ENCODE assay signal across 14 mouse cellular contexts in genomic region chr6:122492479-122492878, GRCm38 (mm10). TPM values are rescaled to one million over a fixed set of nuclear protein-coding genes. Genes with fewer than 3 reads are reported as not detected.
DNase-seq lines count a peak whose midpoint lies in the region; ATAC-seq and TF ChIP-seq lines count a peak whose summit lies in the region.
"Had no signal": no experiment of that assay in that cellular context is flagged by ENCODE, and none has a peak within 500 bp of the region (broad histone marks: within the 10 kb centered on the region; RNA-seq: fewer than 3 reads in every experiment).

No protein-coding gene starts in this region.

- H3K27ac ChIP-seq in forebrain, embryonic 10.5 days, result peak overlapping the region; percentile 92; the same call in 1 of the 2 replicates
- no peak overlapping the region for H3K27ac ChIP-seq in forebrain, embryonic 16.5 days (ENCODE audit: low read length)
- H3K27ac ChIP-seq in lung, embryonic 14.5 days (ENCODE audit: low read depth), result no peak overlapping the region
- no peak overlapping the region for H3K27ac ChIP-seq in forebrain, embryonic 14.5 days (ENCODE audit: low read depth, low read length)
- H3K27ac ChIP-seq in midbrain, embryonic 14.5 days (replicated peaks; ENCODE audit: low read depth, low read length), result no peak overlapping the region

- WGBS in forebrain, embryonic 10.5 days, result 18% methylated on average over 6 of the region's 6 CpGs
- 30% methylated on average over 6 of the region's 6 CpGs for WGBS in forebrain, embryonic 16.5 days
- 31% methylated on average over 6 of the region's 6 CpGs for WGBS in lung, embryonic 14.5 days
- 26% methylated on average over 6 of the region's 6 CpGs for WGBS in forebrain, embryonic 14.5 days
- whole genome bisulfite sequencing in midbrain, embryonic 14.5 days, result 11% methylated on average over 6 of the region's 6 CpGs

- no peak for DNase-seq in forebrain, embryonic 10.5 days (ENCODE audit: extremely low spot score, low spot score)
- DNase-seq in lung, embryonic 14.5 days, result no peak
- DNase-seq in lung, postnatal 36 days, result no peak
- no peak for DNase-seq in forebrain, embryonic 14.5 days (ENCODE audit: low spot score)
- no peak for DNase-seq in midbrain, embryonic 14.5 days
- no peak for DNase-seq in gastrocnemius, postnatal 4 days (ENCODE audit: low spot score in 2 of 2)
- DNase-seq in adrenal gland, postnatal 4 days (ENCODE audit: low spot score in 2 of 2), result no peak
- DNase-seq: cerebellum, postnatal 25 days; lung, postnatal 10 days had no signal

- peaks cover 52% of the 10 kb centered on the region for H3K4me1 ChIP-seq in forebrain, embryonic 10.5 days
- peaks cover 31% of the 10 kb centered on the region for H3K4me1 ChIP-seq in forebrain, embryonic 16.5 days (replicated peaks; ENCODE audit: control insufficient read depth, insufficient read depth, low read length)
- H3K4me1 ChIP-seq in lung, embryonic 14.5 days (ENCODE audit: insufficient read depth), result peaks cover 12% of the 10 kb centered on the region
- H3K4me1 ChIP-seq in forebrain, embryonic 14.5 days (ENCODE audit: control insufficient read depth, insufficient read depth, low read length), result peaks cover 20% of the 10 kb centered on the region
- H3K4me1 ChIP-seq in midbrain, embryonic 14.5 days (ENCODE audit: control insufficient read depth, insufficient read depth, low read length), result peaks cover 14% of the 10 kb centered on the region

- H3K36me3 ChIP-seq in forebrain, embryonic 10.5 days (replicated peaks), result no peaks in the 10 kb centered on the region
- H3K36me3 ChIP-seq in forebrain, embryonic 16.5 days (ENCODE audit: control insufficient read depth, insufficient read depth), result no peaks in the 10 kb centered on the region
- H3K36me3 ChIP-seq in lung, embryonic 14.5 days (ENCODE audit: insufficient read depth), result no peaks in the 10 kb centered on the region
- no peaks in the 10 kb centered on the region for H3K36me3 ChIP-seq in forebrain, embryonic 14.5 days (ENCODE audit: control insufficient read depth, insufficient read depth, low read length)
- no peaks in the 10 kb centered on the region for H3K36me3 ChIP-seq in midbrain, embryonic 14.5 days (ENCODE audit: control insufficient read depth, insufficient read depth, low read length)
- H3K36me3 ChIP-seq: G1E had no signal

- H3K9ac ChIP-seq in forebrain, embryonic 16.5 days (replicated peaks; ENCODE audit: low read depth, low read length), result no peak overlapping the region
- no peak overlapping the region for H3K9ac ChIP-seq in lung, embryonic 14.5 days
- 0 out of 2 replicates have a peak overlapping the region, but pooled peaks have one; percentile 13 for H3K9ac ChIP-seq in forebrain, embryonic 14.5 days (ENCODE audit: low read length)
- H3K9ac ChIP-seq in midbrain, embryonic 14.5 days (replicated peaks; ENCODE audit: low read length), result no peak overlapping the region

- H3K9me3 ChIP-seq in forebrain, embryonic 10.5 days, result no peaks in the 10 kb centered on the region
- no peaks in the 10 kb centered on the region for H3K9me3 ChIP-seq in forebrain, embryonic 16.5 days (ENCODE audit: control insufficient read depth, low read length)
- no peaks in the 10 kb centered on the region for H3K9me3 ChIP-seq in lung, embryonic 14.5 days (ENCODE audit: low read depth, low read length)
- H3K9me3 ChIP-seq in forebrain, embryonic 14.5 days (replicated peaks; ENCODE audit: control insufficient read depth, low read length), result no peaks in the 10 kb centered on the region
- no peaks in the 10 kb centered on the region for H3K9me3 ChIP-seq in midbrain, embryonic 14.5 days (ENCODE audit: control insufficient read depth, low read length)
- H3K9me3 ChIP-seq: G1E had no signal

- peaks cover 25% of the 10 kb centered on the region for H3K27me3 ChIP-seq in forebrain, embryonic 10.5 days (ENCODE audit: poor library complexity, severe bottlenecking)
- no peaks in the 10 kb centered on the region for H3K27me3 ChIP-seq in forebrain, embryonic 16.5 days (replicated peaks; ENCODE audit: control insufficient read depth, insufficient read depth, low read length)
- H3K27me3 ChIP-seq in lung, embryonic 14.5 days (ENCODE audit: insufficient read depth, low read length), result no peaks in the 10 kb centered on the region
- H3K27me3 ChIP-seq in forebrain, embryonic 14.5 days (replicated peaks; ENCODE audit: control insufficient read depth, insufficient read depth, low read length), result no peaks in the 10 kb centered on the region
- H3K27me3 ChIP-seq in midbrain, embryonic 14.5 days (ENCODE audit: control insufficient read depth, insufficient read depth, low read length), result no peaks in the 10 kb centered on the region

- TF ChIP-seq CTCF in lung, embryonic 14.5 days (IDR thresholded peaks at IDR 0.05; ENCODE audit: low read depth), result no peak

- no peak overlapping the region for H3K4me2 ChIP-seq in forebrain, embryonic 16.5 days (ENCODE audit: low read length)
- H3K4me2 ChIP-seq in lung, embryonic 14.5 days, result peak overlapping the region; percentile 63
- peak overlapping the region; percentile 60 for H3K4me2 ChIP-seq in forebrain, embryonic 14.5 days (ENCODE audit: low read length)
- peak overlapping the region; percentile 60; the same call in 1 of the 2 replicates for H3K4me2 ChIP-seq in midbrain, embryonic 14.5 days (ENCODE audit: low read length)

- H3K4me3 ChIP-seq in forebrain, embryonic 10.5 days, result peak overlapping the region; percentile 53; the same call in 1 of the 2 replicates
- H3K4me3 ChIP-seq in forebrain, embryonic 16.5 days (replicated peaks; ENCODE audit: low read length), result no peak overlapping the region
- H3K4me3 ChIP-seq in lung, embryonic 14.5 days (ENCODE audit: low read depth, low read length), result no peak overlapping the region
- no peak overlapping the region for H3K4me3 ChIP-seq in forebrain, embryonic 14.5 days (ENCODE audit: low read depth, low read length)
- no peak overlapping the region for H3K4me3 ChIP-seq in midbrain, embryonic 14.5 days (replicated peaks; ENCODE audit: low read depth, low read length)

- ATAC-seq in forebrain, embryonic 16.5 days, result no peak
- no peak for ATAC-seq in lung, embryonic 14.5 days (ENCODE audit: insufficient read depth)
- ATAC-seq in forebrain, embryonic 14.5 days, result no peak
- no peak for ATAC-seq in midbrain, embryonic 14.5 days (ENCODE audit: low FRiP score, low TSS enrichment)

RNA-seq across cellular contexts. Expression of gene Rimklb, which starts 6.1 kb away (rescaled TPM):
- polyA plus RNA-seq in forebrain, embryonic 10.5 days (2016; fragmentation: Nextera tagmentation; extraction: Ambion mirVana), result 43.0 and 44.4 TPM in 2 replicates
- polyA plus RNA-seq in forebrain, embryonic 16.5 days (2015; fragmentation: Nextera tagmentation; extraction: Ambion mirVana), result 97.3 and 97.9 TPM in 2 replicates
- polyA plus RNA-seq in lung, embryonic 14.5 days (2014; fragmentation: Nextera tagmentation; extraction: Ambion mirVana), result 15.9 and 21.6 TPM in 2 replicates
- 105 and 108 TPM in 2 replicates for polyA plus RNA-seq in forebrain, embryonic 14.5 days (2014; fragmentation: Nextera tagmentation; extraction: Ambion mirVana)
- 109 and 133 TPM in 2 replicates for polyA plus RNA-seq in midbrain, embryonic 14.5 days (2014; fragmentation: Nextera tagmentation; extraction: Ambion mirVana)
- 1 to 10 TPM; 2.1 to 2.9 TPM for total RNA-seq in gastrocnemius, postnatal 4 days (2021)
- 10 to 100 TPM in 1 of 2 experiments, 1 to 10 TPM in 1; 6.8 to 11.4 TPM for total RNA-seq in adrenal gland, postnatal 4 days (2021)
- total RNA-seq: granulocyte monocyte progenitor cell, adult 5-6 weeks had no signal

RNA-seq across cellular contexts. Expression of gene Mfap5, which starts 13.2 kb away (rescaled TPM):
- polyA plus RNA-seq in forebrain, embryonic 10.5 days (2016; fragmentation: Nextera tagmentation; extraction: Ambion mirVana), result 0.12 and 0.42 TPM in 2 replicates
- 1.7 and 3.1 TPM in 2 replicates for polyA plus RNA-seq in forebrain, embryonic 16.5 days (2015; fragmentation: Nextera tagmentation; extraction: Ambion mirVana)
- 4.5 and 5.5 TPM in 2 replicates for polyA plus RNA-seq in lung, embryonic 14.5 days (2014; fragmentation: Nextera tagmentation; extraction: Ambion mirVana)
- 1.1 and 1.8 TPM in 2 replicates for polyA plus RNA-seq in forebrain, embryonic 14.5 days (2014; fragmentation: Nextera tagmentation; extraction: Ambion mirVana)
- polyA plus RNA-seq in midbrain, embryonic 14.5 days (2014; fragmentation: Nextera tagmentation; extraction: Ambion mirVana), result 1.0 and 1.6 TPM in 2 replicates
- total RNA-seq in gastrocnemius, postnatal 4 days (2021), result 100 to 1,000 TPM; 226 to 237 TPM
- 10 to 100 TPM; 42.8 to 44.2 TPM for total RNA-seq in adrenal gland, postnatal 4 days (2021)
- total RNA-seq: granulocyte monocyte progenitor cell, adult 5-6 weeks; layer of hippocampus, adult 18-20 months had no signal
- polyA plus RNA-seq: activated CD4-positive, CD25-positive, alpha-beta regulatory T cell, adult 4 months; G1E had no signal
